Mouse (Mus musculus) limb, embryonic 14.5 days (tissue): ENCODE measurements at regions not wholly inside any gene's neighbourhood (a gene's known extent, or its start where the extent isn't known, plus 50 kb on each side); places are given as distances from the start of the nearest gene placed in this dataset.

Experiments used
- ATAC-seq: fragments of 200-750 bp; cut with Nextera tagmentation; 2 replicates; pipeline ENCODE4 v1.8.0; 2017; ENCODE audit warnings: low read depth, moderate number of reproducible peaks, moderate TSS enrichment; ENCODE audit not compliant: low FRiP score
- DNase-seq: peaks from one replicate; pipeline ENCODE4 v3.0.0-alpha.2; 2015; ENCODE audit warnings: low spot score
- H3K27ac ChIP-seq: fragments of 300-500 bp; sonication (generic); replicated peaks from 2 replicates; pipeline ENCODE4 v1.5.1; 2014; ENCODE audit warnings: low read depth, mild to moderate bottlenecking, low read length, moderate library complexity, mixed read lengths
- H3K27me3 ChIP-seq: fragments of 300-500 bp; sonication (generic); 2 replicates; pipeline ENCODE4 v1.6.1; 2014; ENCODE audit warnings: low read length, mixed read lengths; ENCODE audit not compliant: control insufficient read depth, insufficient read depth
- H3K36me3 ChIP-seq: fragments of 300-500 bp; sonication (generic); 2 replicates; pipeline ENCODE4 v1.6.1; 2014; ENCODE audit warnings: mild to moderate bottlenecking, low read length, moderate library complexity, mixed read lengths; ENCODE audit not compliant: control insufficient read depth, insufficient read depth
- H3K4me1 ChIP-seq: fragments of 300-500 bp; sonication (generic); 2 replicates; pipeline ENCODE4 v1.6.1; 2014; ENCODE audit warnings: antibody characterized with exemption, low read length, mixed read lengths; ENCODE audit not compliant: control insufficient read depth, insufficient read depth
- H3K4me2 ChIP-seq: fragments of 300-500 bp; sonication (generic); replicated peaks from 2 replicates; pipeline ENCODE4 v1.6.1; 2014; ENCODE audit warnings: low read depth, mild to moderate bottlenecking, low read length, moderate library complexity; ENCODE audit not compliant: severe bottlenecking
- H3K4me3 ChIP-seq: fragments of 300-500 bp; sonication (generic); replicated peaks from 2 replicates; pipeline ENCODE4 v1.5.1; 2014; ENCODE audit warnings: low read length
- H3K9ac ChIP-seq: fragments of 300-500 bp; sonication (generic); 2 replicates; pipeline ENCODE4 v1.6.1; 2014; ENCODE audit warnings: mild to moderate bottlenecking, low read depth, low read length, moderate library complexity; ENCODE audit not compliant: severe bottlenecking
- H3K9me3 ChIP-seq: fragments of 300-500 bp; sonication (generic); 2 replicates; pipeline ENCODE4 v1.6.1; 2016; ENCODE audit warnings: low read length; ENCODE audit not compliant: control insufficient read depth
- POLR2A ChIP-seq: fragments of 200-500 bp; IDR thresholded peaks from 2 replicates; pipeline ENCODE4 v1.8.0; 2012; ENCODE audit warnings: inconsistent platforms, mild to moderate bottlenecking, moderate library complexity, borderline replicate concordance; ENCODE audit not compliant: insufficient read depth, insufficient read length; ENCODE audit errors: extremely low read depth
- WGBS: fragments of 180-500 bp; shearing (Covaris S2); extraction: QIAGEN DNeasy Blood & Tissue Kit; methylation state at CpG from one replicate; pipeline ENCODE4 v1.1.7; 2014; 5-methylcytosine and 5-hydroxymethylcytosine counted together

- Histone ChIP-seq H3K27ac (no peak overlapping the region), H3K27me3 (no peaks in the 10 kb centered on the region), H3K4me1 (no peaks in the 10 kb centered on the region), H3K4me2 (no peak overlapping the region), H3K9ac (no peak overlapping the region), H3K4me3 (no peak overlapping the region), H3K36me3 (no peaks in the 10 kb centered on the region), H3K9me3 (no peaks in the 10 kb centered on the region)
- WGBS = 85% methylated on average over 2 of the region's 2 CpGs
- no peak for ATAC-seq
- no peak for DNase-seq
- no peak for TF ChIP-seq POLR2A
Observed at GRCm38 (mm10) chr2:63518534-63518933, 334.4 kb upstream of the Kcnh7 start.

GRCm38 (mm10) chr2:63513554-63514226, 329.6 kb upstream of the Kcnh7 start:
- Histone ChIP-seq H3K27me3 (no peaks in the 10 kb centered on the region), H3K36me3 (no peaks in the 10 kb centered on the region), H3K27ac (no peak overlapping the region), H3K4me1 (no peaks in the 10 kb centered on the region), H3K9me3 (no peaks in the 10 kb centered on the region), H3K4me2 (no peak overlapping the region), H3K4me3 (no peak overlapping the region), H3K9ac (no peak overlapping the region)
- peak; percentile 36 for DNase-seq
- WGBS = 75% methylated on average over 1 of the region's 1 CpGs
- TF ChIP-seq POLR2A = no peak
- no peak for ATAC-seq

- no peaks in the 10 kb centered on the region for H3K36me3 ChIP-seq
- H3K4me1 ChIP-seq = no peaks in the 10 kb centered on the region
- DNase-seq (no peak), ATAC-seq (no peak)
- no peak for TF ChIP-seq POLR2A
- H3K27ac ChIP-seq = no peak overlapping the region
- H3K4me3 ChIP-seq = no peak overlapping the region
- 4% methylated on average over 3 of the region's 3 CpGs for WGBS
- no peaks in the 10 kb centered on the region for H3K9me3 ChIP-seq
- no peak overlapping the region for H3K4me2 ChIP-seq
- H3K9ac ChIP-seq = no peak overlapping the region
- no peaks in the 10 kb centered on the region for H3K27me3 ChIP-seq
Observed at GRCm38 (mm10) chr2:63503939-63504338, 319.9 kb upstream of the Kcnh7 start.

- no peak for ATAC-seq
- 72% methylated on average over 5 of the region's 5 CpGs for WGBS
Observed at GRCm38 (mm10) chr2:63476411-63476810, 292.3 kb upstream of the Kcnh7 start.

GRCm38 (mm10) chr2:63475255-63475654, 291.2 kb upstream of the Kcnh7 start:
- H3K36me3 ChIP-seq = no peaks in the 10 kb centered on the region
- no peak overlapping the region for H3K4me2 ChIP-seq
- DNase-seq (no peak), ATAC-seq (no peak)
- no peak overlapping the region for H3K27ac ChIP-seq
- no peak overlapping the region for H3K9ac ChIP-seq
- H3K4me3 ChIP-seq = no peak overlapping the region
- no peaks in the 10 kb centered on the region for H3K27me3 ChIP-seq
- no peak for TF ChIP-seq POLR2A
- no peaks in the 10 kb centered on the region for H3K4me1 ChIP-seq
- no peaks in the 10 kb centered on the region for H3K9me3 ChIP-seq

More at GRCm38 (mm10) chr2:63476411-63476810, 292.3 kb upstream of the Kcnh7 start:
- no peak overlapping the region for H3K9ac ChIP-seq
- H3K9me3 ChIP-seq = no peaks in the 10 kb centered on the region
- no peak overlapping the region for H3K4me3 ChIP-seq
- no peaks in the 10 kb centered on the region for H3K4me1 ChIP-seq
- H3K4me2 ChIP-seq = no peak overlapping the region
- H3K27ac ChIP-seq = no peak overlapping the region
- no peaks in the 10 kb centered on the region for H3K36me3 ChIP-seq
- no peak for TF ChIP-seq POLR2A
- H3K27me3 ChIP-seq = no peaks in the 10 kb centered on the region
- DNase-seq = no peak

GRCm38 (mm10) chr2:63473699-63474098, 289.6 kb upstream of the Kcnh7 start:
- peak; percentile 63; the same call in 1 of the 2 replicates for ATAC-seq
- H3K4me2 ChIP-seq = no peak overlapping the region
- no peaks in the 10 kb centered on the region for H3K27me3 ChIP-seq
- no peaks in the 10 kb centered on the region for H3K9me3 ChIP-seq
- H3K36me3 ChIP-seq = no peaks in the 10 kb centered on the region
- H3K9ac ChIP-seq = no peak overlapping the region
- H3K4me1 ChIP-seq = no peaks in the 10 kb centered on the region
- no peak for TF ChIP-seq POLR2A
- peak; percentile 62 for DNase-seq
- H3K27ac ChIP-seq = no peak overlapping the region
- 12% methylated on average over 2 of the region's 2 CpGs for WGBS
- no peak overlapping the region for H3K4me3 ChIP-seq
